Mouse (Mus musculus) embryonic facial prominence, embryonic 14.5 days (tissue): ENCODE data around the gene Setd6. TPM values are rescaled to one million over a fixed set of nuclear protein-coding genes. Genes with fewer than 3 reads are reported as not detected.

Experiments
- ATAC-seq: fragments of 200-750 bp; cut with Nextera tagmentation; 2 replicates; pipeline ENCODE4 v1.8.0; 2017; ENCODE audit warnings: low read depth, moderate number of reproducible peaks, moderate TSS enrichment
- DNase-seq: peaks from one replicate; pipeline ENCODE4 v3.0.0-alpha.2; 2015; ENCODE audit warnings: low spot score
- H3K27ac ChIP-seq: fragments of 300-500 bp; sonication (generic); replicated peaks from 2 replicates; pipeline ENCODE4 v1.5.1; 2014; ENCODE audit warnings: low read depth, mild to moderate bottlenecking, low read length, moderate library complexity
- H3K27me3 ChIP-seq: fragments of 300-500 bp; sonication (generic); replicated peaks from 2 replicates; pipeline ENCODE4 v1.6.1; 2014; ENCODE audit warnings: low read length; ENCODE audit not compliant: control insufficient read depth, insufficient read depth
- H3K36me3 ChIP-seq: fragments of 300-500 bp; sonication (generic); 2 replicates; pipeline ENCODE4 v1.6.1; 2014; ENCODE audit warnings: low read length, mixed read lengths; ENCODE audit not compliant: control insufficient read depth, insufficient read depth
- H3K4me1 ChIP-seq: fragments of 300-500 bp; sonication (generic); 2 replicates; pipeline ENCODE4 v1.6.1; 2014; ENCODE audit warnings: antibody characterized with exemption, low read length; ENCODE audit not compliant: control insufficient read depth, insufficient read depth
- H3K4me2 ChIP-seq: fragments of 300-500 bp; sonication (generic); 2 replicates; pipeline ENCODE4 v1.6.1; 2014; ENCODE audit warnings: low read depth, mild to moderate bottlenecking, low read length, moderate library complexity, mixed read lengths
- H3K4me3 ChIP-seq: fragments of 300-500 bp; sonication (generic); 2 replicates; pipeline ENCODE4 v1.5.1; 2014; ENCODE audit warnings: low read depth, mild to moderate bottlenecking, low read length
- H3K9ac ChIP-seq: fragments of 300-500 bp; sonication (generic); 2 replicates; pipeline ENCODE4 v1.6.1; 2014; ENCODE audit warnings: low read depth, mild to moderate bottlenecking, low read length, moderate library complexity, mixed read lengths
- H3K9me3 ChIP-seq: fragments of 300-500 bp; sonication (generic); 2 replicates; pipeline ENCODE4 v1.6.1; 2016; ENCODE audit warnings: low read length; ENCODE audit not compliant: control insufficient read depth
- WGBS: fragments of 180-500 bp; shearing (Covaris S2); extraction: QIAGEN DNeasy Blood & Tissue Kit; methylation state at CpG from one replicate; pipeline ENCODE4 v1.1.7; 2014; 5-methylcytosine and 5-hydroxymethylcytosine counted together
- polyA plus RNA-seq: library from polyadenylated mRNA; unstranded; fragments of >200 nt; fragmentation: Nextera tagmentation; extraction: Ambion mirVana; gene quantifications from 2 replicates; pipeline ENCODE4 v1.2.1, GENCODE M21; 2014

The Setd6 gene
- polyA plus RNA-seq, 1 experiment from 2014 or later: 16.8 TPM

GRCm38 (mm10) chr8:95688073-95688672 is 27.5 kb upstream of the Setd6 start:
- Histone ChIP-seq H3K36me3 (no peaks in the 10 kb centered on the region), H3K4me1 (no peaks in the 10 kb centered on the region), H3K27me3 (peaks cover 5% of the 10 kb centered on the region; the same call in 1 of the 2 replicates), H3K4me3 (no peak overlapping the region), H3K4me2 (no peak overlapping the region), H3K27ac (no peak overlapping the region), H3K9me3 (no peaks in the 10 kb centered on the region), H3K9ac (no peak overlapping the region)
- ATAC-seq: peak; percentile 56; the same call in 1 of the 2 replicates
- DNase-seq: no peak
- 63% methylated on average over 10 of the region's 10 CpGs for WGBS

GRCm38 (mm10) chr8:95690929-95691541 is 24.6 kb upstream of the Setd6 start:
- no peak overlapping the region for H3K9ac ChIP-seq
- WGBS: 73% methylated on average over 13 of the region's 13 CpGs
- DNase-seq (no peak), ATAC-seq (no peak)
- no peak overlapping the region for H3K27ac ChIP-seq
- peaks cover 22% of the 10 kb centered on the region for H3K27me3 ChIP-seq
- no peaks in the 10 kb centered on the region for H3K36me3 ChIP-seq
- H3K4me3 ChIP-seq: no peak overlapping the region
- H3K9me3 ChIP-seq: no peaks in the 10 kb centered on the region
- no peaks in the 10 kb centered on the region for H3K4me1 ChIP-seq
- H3K4me2 ChIP-seq: no peak overlapping the region

- WGBS: 15% methylated on average over 6 of the region's 6 CpGs
- Histone ChIP-seq H3K36me3 (no peaks in the 10 kb centered on the region), H3K4me2 (no peak overlapping the region), H3K4me3 (no peak overlapping the region), H3K9ac (no peak overlapping the region), H3K27ac (no peak overlapping the region), H3K27me3 (peaks cover 42% of the 10 kb centered on the region), H3K9me3 (no peaks in the 10 kb centered on the region), H3K4me1 (no peaks in the 10 kb centered on the region)
- DNase-seq (no peak), ATAC-seq (peak; percentile 37; the same call in 1 of the 2 replicates)
These were observed 21.1 kb upstream of the Setd6 start for GRCm38 (mm10) chr8:95694631-95695030.

GRCm38 (mm10) chr8:95696661-95697060 is 19.0 kb upstream of the Setd6 start:
- 55% methylated on average over 7 of the region's 8 CpGs for WGBS
- Histone ChIP-seq H3K4me2 (peak overlapping the region; percentile 46), H3K4me3 (no peak overlapping the region), H3K27ac (no peak overlapping the region), H3K4me1 (no peaks in the 10 kb centered on the region), H3K9ac (no peak overlapping the region), H3K9me3 (no peaks in the 10 kb centered on the region), H3K36me3 (no peaks in the 10 kb centered on the region), H3K27me3 (peaks cover 42% of the 10 kb centered on the region)
- ATAC-seq (no peak), DNase-seq (no peak)

- Histone ChIP-seq H3K4me1 (no peaks in the 10 kb centered on the region), H3K27ac (no peak overlapping the region), H3K9me3 (no peaks in the 10 kb centered on the region), H3K36me3 (no peaks in the 10 kb centered on the region), H3K9ac (no peak overlapping the region), H3K27me3 (peaks cover 42% of the 10 kb centered on the region), H3K4me3 (no peak overlapping the region), H3K4me2 (peak overlapping the region; percentile 46)
- DNase-seq: peak; percentile 88
- WGBS: under 1% methylated on average over 11 of the region's 11 CpGs
- ATAC-seq: peak; percentile 82
These were observed 18.6 kb upstream of the Setd6 start for GRCm38 (mm10) chr8:95697128-95697527.

GRCm38 (mm10) chr8:95698179-95698578 is 17.5 kb upstream of the Setd6 start:
- Histone ChIP-seq H3K27me3 (peaks cover 40% of the 10 kb centered on the region), H3K4me1 (no peaks in the 10 kb centered on the region), H3K4me2 (no peak overlapping the region), H3K27ac (no peak overlapping the region), H3K4me3 (no peak overlapping the region), H3K9me3 (no peaks in the 10 kb centered on the region), H3K9ac (no peak overlapping the region), H3K36me3 (no peaks in the 10 kb centered on the region)
- DNase-seq (no peak), ATAC-seq (no peak)
- 37% methylated on average over 5 of the region's 6 CpGs for WGBS

GRCm38 (mm10) chr8:95700282-95700681 is 15.4 kb upstream of the Setd6 start:
- Histone ChIP-seq H3K4me2 (no peak overlapping the region), H3K4me3 (no peak overlapping the region), H3K9ac (no peak overlapping the region), H3K27ac (no peak overlapping the region), H3K9me3 (no peaks in the 10 kb centered on the region), H3K36me3 (no peaks in the 10 kb centered on the region), H3K4me1 (no peaks in the 10 kb centered on the region; the same call in 1 of the 2 replicates), H3K27me3 (peaks cover 29% of the 10 kb centered on the region)
- WGBS: 58% methylated on average over 9 of the region's 9 CpGs
- ATAC-seq: no peak
- no peak for DNase-seq

- no peak overlapping the region for H3K4me3 ChIP-seq
- no peak overlapping the region for H3K9ac ChIP-seq
- peaks cover 16% of the 10 kb centered on the region; the same call in 1 of the 2 replicates for H3K27me3 ChIP-seq
- no peaks in the 10 kb centered on the region for H3K9me3 ChIP-seq
- H3K36me3 ChIP-seq: no peaks in the 10 kb centered on the region; the same call in 1 of the 2 replicates
- H3K4me1 ChIP-seq: no peaks in the 10 kb centered on the region; the same call in 1 of the 2 replicates
- ATAC-seq (no peak), DNase-seq (no peak)
- H3K4me2 ChIP-seq: no peak overlapping the region
- 73% methylated on average over 4 of the region's 4 CpGs for WGBS
- H3K27ac ChIP-seq: no peak overlapping the region
These were observed 13.9 kb upstream of the Setd6 start for GRCm38 (mm10) chr8:95701809-95702208.
